Mouse (Mus musculus): ENCODE measurements around the gene Spata32. TPM values are rescaled to one million over a fixed set of nuclear protein-coding genes. Genes with fewer than 3 reads are reported as not detected.

The Spata32 gene
- polyA plus RNA-seq, 1 experiment from 2014 or later: not detected

- H3K4me1 ChIP-seq (ENCODE audit: control insufficient read depth, insufficient read depth, low read length): peaks cover 5% of the 10 kb centered on the region; the same call in 1 of the 2 replicates
- H3K27ac ChIP-seq (ENCODE audit: low read depth, low read length): no peak overlapping the region
- H3K36me3 ChIP-seq (ENCODE audit: control insufficient read depth, insufficient read depth, low read length): no peaks in the 10 kb centered on the region
- H3K9me3 ChIP-seq (replicated peaks; ENCODE audit: control insufficient read depth, low read length): no peaks in the 10 kb centered on the region
- H3K4me2 ChIP-seq (ENCODE audit: low read length): peak overlapping the region; percentile 57
- peak; percentile 26; the same call in 1 of the 2 replicates for ATAC-seq
- 5% methylated on average over 44 of the region's 44 CpGs for WGBS
- peak overlapping the region; percentile 9; the same call in 1 of the 2 replicates for H3K9ac ChIP-seq (ENCODE audit: low read length)
- DNase-seq (ENCODE audit: low spot score): peak; percentile 77
- peaks cover 64% of the 10 kb centered on the region for H3K27me3 ChIP-seq (replicated peaks; ENCODE audit: control insufficient read depth, insufficient read depth, low read length)
- peak overlapping the region; percentile 22 for H3K4me3 ChIP-seq (ENCODE audit: low read depth, low read length)
These were observed 25.0 kb downstream of the Spata32 start for GRCm38 (mm10) chr11:103192956-103193824.

GRCm38 (mm10) chr11:103192230-103192955 is 25.8 kb downstream of the Spata32 start:
- peaks cover 57% of the 10 kb centered on the region for H3K27me3 ChIP-seq (replicated peaks; ENCODE audit: control insufficient read depth, insufficient read depth, low read length)
- H3K36me3 ChIP-seq (ENCODE audit: control insufficient read depth, insufficient read depth, low read length): no peaks in the 10 kb centered on the region
- ATAC-seq (peak; percentile 26; the same call in 1 of the 2 replicates), DNase-seq (ENCODE audit: low spot score) (no peak)
- no peak overlapping the region for H3K27ac ChIP-seq (ENCODE audit: low read depth, low read length)
- H3K4me3 ChIP-seq (ENCODE audit: low read depth, low read length): peak overlapping the region; percentile 22
- H3K9ac ChIP-seq (ENCODE audit: low read length): peak overlapping the region; percentile 9; the same call in 1 of the 2 replicates
- WGBS: 14% methylated on average over 28 of the region's 28 CpGs
- no peaks in the 10 kb centered on the region for H3K9me3 ChIP-seq (replicated peaks; ENCODE audit: control insufficient read depth, low read length)
- H3K4me2 ChIP-seq (ENCODE audit: low read length): peak overlapping the region; percentile 57
- peaks cover 5% of the 10 kb centered on the region; the same call in 1 of the 2 replicates for H3K4me1 ChIP-seq (ENCODE audit: control insufficient read depth, insufficient read depth, low read length)

DNA sequence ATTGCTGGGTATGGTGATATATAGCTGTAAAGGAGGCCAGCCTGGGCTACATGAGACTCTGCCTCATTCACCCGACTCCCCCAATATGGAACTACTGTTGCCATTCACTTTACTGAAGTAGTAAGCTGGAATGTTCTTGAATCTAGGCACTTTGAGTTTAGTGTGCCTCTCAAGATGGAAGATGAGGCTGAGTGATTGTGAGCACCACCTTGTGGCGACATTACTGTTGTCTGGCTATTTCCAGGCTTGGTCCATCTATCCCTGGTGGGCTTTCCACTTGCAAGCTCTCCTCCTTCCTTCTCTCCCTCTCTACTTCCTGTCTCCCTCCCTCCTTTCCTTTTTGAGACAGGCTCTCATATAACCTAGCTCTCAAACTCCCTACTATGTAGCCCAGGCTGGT is 33.3 kb downstream of the Spata32 start:
- Histone ChIP-seq H3K9ac (ENCODE audit: low read length) (no peak overlapping the region), H3K4me3 (ENCODE audit: low read depth, low read length) (no peak overlapping the region), H3K4me1 (ENCODE audit: control insufficient read depth, insufficient read depth, low read length) (no peaks in the 10 kb centered on the region), H3K4me2 (ENCODE audit: low read length) (no peak overlapping the region), H3K27ac (ENCODE audit: low read depth, low read length) (no peak overlapping the region), H3K9me3 (replicated peaks; ENCODE audit: control insufficient read depth, low read length) (no peaks in the 10 kb centered on the region), H3K27me3 (replicated peaks; ENCODE audit: control insufficient read depth, insufficient read depth, low read length) (0 out of 2 replicates have a peak, but pooled peaks cover 1% of the 10 kb centered on the region), H3K36me3 (ENCODE audit: control insufficient read depth, insufficient read depth, low read length) (no peaks in the 10 kb centered on the region)
- WGBS: 33% methylated on average over 2 of the region's 2 CpGs
- ATAC-seq (no peak), DNase-seq (ENCODE audit: low spot score) (peak; percentile 70)

GRCm38 (mm10) chr11:103181911-103182310 is 36.3 kb downstream of the Spata32 start:
- DNase-seq (ENCODE audit: low spot score) (no peak), ATAC-seq (no peak)
- H3K9ac ChIP-seq (ENCODE audit: low read length): no peak overlapping the region
- no peaks in the 10 kb centered on the region for H3K27me3 ChIP-seq (replicated peaks; ENCODE audit: control insufficient read depth, insufficient read depth, low read length)
- H3K27ac ChIP-seq (ENCODE audit: low read depth, low read length): no peak overlapping the region
- no peaks in the 10 kb centered on the region for H3K36me3 ChIP-seq (ENCODE audit: control insufficient read depth, insufficient read depth, low read length)
- 77% methylated on average over 3 of the region's 3 CpGs for WGBS
- H3K4me2 ChIP-seq (ENCODE audit: low read length): no peak overlapping the region
- H3K9me3 ChIP-seq (replicated peaks; ENCODE audit: control insufficient read depth, low read length): no peaks in the 10 kb centered on the region
- no peaks in the 10 kb centered on the region for H3K4me1 ChIP-seq (ENCODE audit: control insufficient read depth, insufficient read depth, low read length)
- no peak overlapping the region for H3K4me3 ChIP-seq (ENCODE audit: low read depth, low read length)

DNA sequence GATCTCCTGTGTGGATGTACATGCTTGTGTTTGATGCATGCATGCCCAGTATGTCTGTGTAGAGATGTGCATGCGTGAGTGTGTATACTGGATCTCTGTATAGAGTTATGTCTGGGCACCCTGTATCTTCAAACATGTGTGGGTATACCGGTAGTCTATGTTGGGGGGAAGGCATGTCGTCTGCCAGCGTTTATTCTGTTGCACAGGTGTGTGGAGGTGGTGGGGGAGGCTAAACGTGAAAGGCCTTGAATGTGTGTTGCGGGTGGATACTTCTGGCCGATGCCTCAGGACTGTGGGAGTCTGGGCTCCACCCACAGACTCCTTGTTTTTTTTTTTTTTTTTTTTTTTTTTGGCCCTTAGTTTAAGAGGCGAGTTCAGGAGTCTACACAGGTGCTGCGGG is 36.9 kb downstream of the Spata32 start:
- no peak for DNase-seq (ENCODE audit: low spot score)
- Histone ChIP-seq H3K9me3 (replicated peaks; ENCODE audit: control insufficient read depth, low read length) (no peaks in the 10 kb centered on the region), H3K27ac (ENCODE audit: low read depth, low read length) (no peak overlapping the region), H3K36me3 (ENCODE audit: control insufficient read depth, insufficient read depth, low read length) (no peaks in the 10 kb centered on the region), H3K9ac (ENCODE audit: low read length) (no peak overlapping the region), H3K4me3 (ENCODE audit: low read depth, low read length) (no peak overlapping the region), H3K27me3 (replicated peaks; ENCODE audit: control insufficient read depth, insufficient read depth, low read length) (no peaks in the 10 kb centered on the region), H3K4me2 (ENCODE audit: low read length) (no peak overlapping the region), H3K4me1 (ENCODE audit: control insufficient read depth, insufficient read depth, low read length) (no peaks in the 10 kb centered on the region)
- WGBS: 82% methylated on average over 9 of the region's 9 CpGs
- ATAC-seq: no peak

DNA sequence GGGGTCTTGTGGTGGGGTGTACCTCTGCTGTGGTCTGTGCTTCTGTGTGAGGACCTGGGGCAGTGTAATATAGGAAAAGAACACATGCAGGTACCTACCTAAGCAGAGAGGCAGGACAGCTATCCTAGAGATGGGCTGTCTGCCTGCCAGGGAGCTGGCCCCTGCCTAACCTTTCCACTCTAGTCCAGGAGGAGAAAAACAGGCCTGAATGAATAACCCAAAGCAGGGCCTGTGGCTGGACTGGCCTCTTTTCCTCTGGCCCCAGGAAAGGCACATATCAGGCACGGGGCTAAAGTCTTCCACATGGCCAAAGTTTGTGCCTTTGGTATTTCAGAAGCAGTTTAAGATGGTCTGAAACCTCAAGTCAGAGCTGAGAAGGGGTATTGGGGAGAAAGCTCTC is 37.8 kb downstream of the Spata32 start:
- no peak overlapping the region for H3K27ac ChIP-seq (ENCODE audit: low read depth, low read length)
- no peak overlapping the region for H3K4me3 ChIP-seq (ENCODE audit: low read depth, low read length)
- DNase-seq (ENCODE audit: low spot score) (no peak), ATAC-seq (no peak)
- no peaks in the 10 kb centered on the region for H3K4me1 ChIP-seq (ENCODE audit: control insufficient read depth, insufficient read depth, low read length)
- H3K36me3 ChIP-seq (ENCODE audit: control insufficient read depth, insufficient read depth, low read length): no peaks in the 10 kb centered on the region
- no peak overlapping the region for H3K4me2 ChIP-seq (ENCODE audit: low read length)
- H3K9me3 ChIP-seq (replicated peaks; ENCODE audit: control insufficient read depth, low read length): no peaks in the 10 kb centered on the region
- H3K9ac ChIP-seq (ENCODE audit: low read length): no peak overlapping the region
- no peaks in the 10 kb centered on the region for H3K27me3 ChIP-seq (replicated peaks; ENCODE audit: control insufficient read depth, insufficient read depth, low read length)
- 75% methylated on average over 1 of the region's 1 CpGs for WGBS

DNA sequence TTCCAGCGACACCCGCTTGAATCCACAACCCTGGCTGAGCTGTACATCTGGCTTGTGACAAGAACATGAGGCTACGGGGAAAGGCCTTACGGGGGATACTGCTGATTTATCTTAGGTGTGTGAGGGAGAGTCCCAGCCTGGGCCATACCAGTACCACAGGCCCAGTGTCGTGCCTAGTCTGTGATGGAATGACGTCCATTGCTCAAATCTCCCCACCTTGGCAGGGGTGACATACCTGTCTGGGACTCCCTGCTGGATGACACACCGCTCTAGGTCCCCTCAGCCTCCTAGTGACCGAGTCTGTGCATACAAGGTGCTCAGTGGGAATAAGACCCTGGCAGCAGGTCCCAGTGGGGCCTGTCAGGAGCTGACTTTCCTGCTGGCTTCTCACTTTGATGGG is 39.5 kb downstream of the Spata32 start:
- DNase-seq (ENCODE audit: low spot score): no peak
- Histone ChIP-seq H3K36me3 (ENCODE audit: control insufficient read depth, insufficient read depth, low read length) (no peaks in the 10 kb centered on the region), H3K4me3 (ENCODE audit: low read depth, low read length) (no peak overlapping the region), H3K27me3 (replicated peaks; ENCODE audit: control insufficient read depth, insufficient read depth, low read length) (no peaks in the 10 kb centered on the region), H3K9ac (ENCODE audit: low read length) (no peak overlapping the region), H3K4me2 (ENCODE audit: low read length) (no peak overlapping the region), H3K9me3 (replicated peaks; ENCODE audit: control insufficient read depth, low read length) (no peaks in the 10 kb centered on the region), H3K27ac (ENCODE audit: low read depth, low read length) (no peak overlapping the region), H3K4me1 (ENCODE audit: control insufficient read depth, insufficient read depth, low read length) (no peaks in the 10 kb centered on the region)
- no peak for ATAC-seq
- 88% methylated on average over 8 of the region's 8 CpGs for WGBS

DNA sequence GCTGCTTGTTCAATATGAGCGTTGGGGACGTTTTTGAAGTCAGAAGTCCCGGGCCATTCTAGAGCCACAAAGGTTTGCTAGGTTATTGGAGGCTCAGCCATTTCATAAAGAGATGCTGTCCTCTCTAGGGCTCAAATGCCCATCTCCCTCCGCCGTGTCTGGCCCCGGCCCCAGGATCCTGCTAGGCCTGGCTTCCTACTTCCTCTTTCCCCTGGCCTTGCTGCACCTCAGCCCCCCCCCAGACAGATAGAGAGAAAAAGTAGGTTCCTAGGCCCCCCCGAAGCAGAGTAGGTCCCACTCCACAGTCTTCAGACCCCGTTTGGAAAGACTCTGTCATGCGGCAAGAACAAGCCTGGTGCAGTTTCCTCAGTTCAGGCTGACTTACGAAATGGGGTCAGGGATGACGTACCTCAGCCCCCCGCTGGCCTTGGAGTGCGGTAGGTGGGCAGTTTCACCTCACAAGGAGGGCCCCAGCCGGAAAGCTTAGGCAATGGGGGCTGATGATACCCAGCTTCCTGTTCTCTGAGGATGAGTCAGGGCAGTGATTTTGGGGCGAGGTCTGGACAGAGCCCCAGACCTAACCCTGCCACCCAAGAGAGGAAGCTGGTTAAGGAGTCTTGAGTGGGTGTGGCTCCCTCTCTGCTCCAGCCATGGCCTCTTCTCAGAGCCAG is 40.3 kb downstream of the Spata32 start:
- no peak for ATAC-seq
- no peak overlapping the region for H3K9ac ChIP-seq (ENCODE audit: low read length)
- no peaks in the 10 kb centered on the region for H3K4me1 ChIP-seq (ENCODE audit: control insufficient read depth, insufficient read depth, low read length)
- WGBS: 79% methylated on average over 15 of the region's 15 CpGs
- DNase-seq (ENCODE audit: low spot score): no peak
- no peak overlapping the region for H3K27ac ChIP-seq (ENCODE audit: low read depth, low read length)
- H3K36me3 ChIP-seq (ENCODE audit: control insufficient read depth, insufficient read depth, low read length): no peaks in the 10 kb centered on the region
- H3K4me2 ChIP-seq (ENCODE audit: low read length): no peak overlapping the region
- no peak overlapping the region for H3K4me3 ChIP-seq (ENCODE audit: low read depth, low read length)
- H3K9me3 ChIP-seq (replicated peaks; ENCODE audit: control insufficient read depth, low read length): no peaks in the 10 kb centered on the region
- H3K27me3 ChIP-seq (replicated peaks; ENCODE audit: control insufficient read depth, insufficient read depth, low read length): no peaks in the 10 kb centered on the region
